Mouse (Mus musculus) liver, adult 2 months (tissue): ENCODE results near the gene Gstm4.

Experiments
- CTCF ChIP-seq: fragments of 200-500 bp; IDR thresholded peaks from 2 replicates; pipeline ENCODE4 v1.5.1; 2011; ENCODE audit warnings: low read depth, low read length, control low read depth
- POLR2A ChIP-seq: fragments of 200-500 bp; IDR thresholded peaks from 2 replicates; pipeline ENCODE4 v1.6.1; 2011; ENCODE audit warnings: low read length, control low read depth; ENCODE audit not compliant: insufficient read depth; ENCODE audit errors: extremely low read depth

GRCm38 (mm10) chr3:108076836-108077235, 32.1 kb upstream of the Gstm4 start:
- TF ChIP-seq CTCF (no peak), POLR2A (no peak)
